Mouse (Mus musculus) C2C12 (cell line): ENCODE results near the gene Clcf1. TPM values are rescaled to one million over a fixed set of nuclear protein-coding genes. Genes with fewer than 3 reads are reported as not detected.

Source experiments
- H3K27me3 ChIP-seq: one replicate; pipeline ENCODE4 v1.6.1; 2011; ENCODE audit not compliant: control insufficient read depth, insufficient read depth, insufficient read length
- H3K36me3 ChIP-seq: one replicate; pipeline ENCODE4 v1.6.1; 2011; ENCODE audit not compliant: control insufficient read depth, insufficient read depth
- H3K4me3 ChIP-seq: one replicate; pipeline ENCODE4 v1.5.1; 2011; ENCODE audit warnings: mild to moderate bottlenecking, control low read depth; ENCODE audit not compliant: poor library complexity, insufficient read depth, severe bottlenecking
- H3K79me2 ChIP-seq: one replicate; pipeline ENCODE4 v1.6.1; 2011; ENCODE audit not compliant: control insufficient read depth, insufficient read depth
- H3K79me3 ChIP-seq: one replicate; pipeline ENCODE4 v1.6.1; 2011; ENCODE audit warnings: low read depth, control low read depth
- H3ac ChIP-seq: one replicate; pipeline ENCODE3; 2011; ENCODE audit warnings: low read depth; ENCODE audit not compliant: control insufficient read depth, insufficient read length
- CTCF ChIP-seq: IDR thresholded peaks from one replicate; pipeline ENCODE4 v1.5.1; 2011; ENCODE audit not compliant: control insufficient read depth, insufficient read depth, insufficient read length
- microRNA-seq: library from miRNA; unstranded; fragments of <30 nt; microRNA quantifications from one replicate; pipeline ENCODE4, GENCODE M21; 2019; ENCODE audit warnings: borderline microRNAs expressed
- polyA plus RNA-seq: library from polyadenylated mRNA; unstranded; fragments of >200 nt; fragmentation: generic; extraction: Trizol; gene quantifications from one replicate; pipeline ENCODE4 v1.2.1, GENCODE M21; 2012; ENCODE audit warnings: missing spikeins

Gene Clcf1
- polyA plus RNA-seq, 1 experiment: 24.8 TPM

- Histone ChIP-seq H3ac (no peak overlapping the region), H3K27me3 (no peaks in the 10 kb centered on the region), H3K79me2 (no peaks in the 10 kb centered on the region), H3K36me3 (no peaks in the 10 kb centered on the region), H3K4me3 (no peak overlapping the region), H3K79me3 (no peaks in the 10 kb centered on the region)
- no peak for TF ChIP-seq CTCF
Observed at GRCm38 (mm10) chr19:4270972-4271371, 56.9 kb downstream of the Clcf1 start.

Small RNA genes lying within 50 kb of the gene (microRNA-seq; reads per million reads assigned to microRNA genes)
- gene Gm26115 (not detected), gene Mir6985 (0.16 reads per million)

Other genes with a start within 250 kb of the Clcf1 start
- not detected for gene Aldh3b2, start 241.9 kb upstream of the Clcf1 start, polyA plus RNA-seq
- gene Acy3, start 227.7 kb upstream of the Clcf1 start, polyA plus RNA-seq: 3.5 TPM
- 0.02 TPM for gene Tbx10, start 221.5 kb upstream of the Clcf1 start, polyA plus RNA-seq
- 28.1 TPM for gene Nudt8, start 213.7 kb upstream of the Clcf1 start, polyA plus RNA-seq
- gene Gm49405, start 213.6 kb upstream of the Clcf1 start, polyA plus RNA-seq: 0.28 TPM
- 0.98 TPM for gene Doc2g, start 210.9 kb upstream of the Clcf1 start, polyA plus RNA-seq
- gene Ndufv1, start 201.4 kb upstream of the Clcf1 start, polyA plus RNA-seq: 254 TPM
- 863 TPM for gene Gstp1, start 176.3 kb upstream of the Clcf1 start, polyA plus RNA-seq
- gene Gstp2, start 168.2 kb upstream of the Clcf1 start, polyA plus RNA-seq: 7.2 TPM
- 0.09 TPM for gene Gstp3, start 154.7 kb upstream of the Clcf1 start, polyA plus RNA-seq
- not detected for gene Cabp2, start 132.7 kb upstream of the Clcf1 start, polyA plus RNA-seq
- gene Cdk2ap2, start 117.1 kb upstream of the Clcf1 start, polyA plus RNA-seq: 134 TPM
- 43.1 TPM for gene Pitpnm1, start 114.2 kb upstream of the Clcf1 start, polyA plus RNA-seq
- 208 TPM for gene Aip, start 88.4 kb upstream of the Clcf1 start, polyA plus RNA-seq
- not detected for gene Gpr152, start 74.5 kb upstream of the Clcf1 start, polyA plus RNA-seq
- 0.04 TPM for gene Cabp4, start 70.2 kb upstream of the Clcf1 start, polyA plus RNA-seq
- 257 TPM for gene Coro1b, start 65.6 kb upstream of the Clcf1 start, polyA plus RNA-seq
- gene Ptprcap, start 60.6 kb upstream of the Clcf1 start, polyA plus RNA-seq: 5.8 TPM
- 19.7 TPM for gene Rps6kb2, start 50.9 kb upstream of the Clcf1 start, polyA plus RNA-seq
- 2.1 TPM for gene Carns1, start 38.8 kb upstream of the Clcf1 start, polyA plus RNA-seq
- gene Tbc1d10c, start 23.0 kb upstream of the Clcf1 start, polyA plus RNA-seq: 0.26 TPM
- gene Ppp1ca, start 22.2 kb upstream of the Clcf1 start, polyA plus RNA-seq: 819 TPM
- 33.3 TPM for gene Rad9a, start 12.6 kb upstream of the Clcf1 start, polyA plus RNA-seq
- 0.90 TPM for gene AC109138.7, start 119 bp downstream of the Clcf1 start, polyA plus RNA-seq
- gene Pold4, start 17.7 kb downstream of the Clcf1 start, polyA plus RNA-seq: 112 TPM
- gene Ssh3, start 54.9 kb downstream of the Clcf1 start, polyA plus RNA-seq: 0.34 TPM
- 2.2 TPM for gene Ankrd13d, start 68.9 kb downstream of the Clcf1 start, polyA plus RNA-seq
- 56.6 TPM for gene Grk2, start 92.0 kb downstream of the Clcf1 start, polyA plus RNA-seq
- 24.0 TPM for gene Kdm2a, start 184.0 kb downstream of the Clcf1 start, polyA plus RNA-seq
- gene Rhod, start 225.2 kb downstream of the Clcf1 start, polyA plus RNA-seq: 65.1 TPM